Mouse (Mus musculus): ENCODE results near the gene Ccdc190. TPM values are rescaled to one million over a fixed set of nuclear protein-coding genes. Genes with fewer than 3 reads are reported as not detected.

Ccdc190 gene
- total RNA-seq (2023; ENCODE audit: inconsistent age), result not detected in 4 replicates

GRCm38 (mm10) chr1:169928454-169928971 lies at the start of gene Ccdc190:
Gene Ccdc190 (plus strand): TSS chr1:169928648.

GRCm38 (mm10) chr1:169968792-169969515 lies 40.5 kb downstream of the Ccdc190 start, which contains the start of gene Hsd17b7:
Gene Hsd17b7 (minus strand): TSS chr1:169969241.

Other genes with a start within 250 kb of the Ccdc190 start
- not detected in 4 replicates for gene Rgs4, start 181.0 kb upstream of the Ccdc190 start, total RNA-seq (2023; ENCODE audit: inconsistent age)
- 6.8 to 13.5 TPM (median 10.1 TPM) in 4 replicates for gene Hsd17b7, start 40.6 kb downstream of the Ccdc190 start, total RNA-seq (2023; ENCODE audit: inconsistent age)
- gene Ddr2, start 182.1 kb downstream of the Ccdc190 start, total RNA-seq (2023; ENCODE audit: inconsistent age), result 0.09 to 0.29 TPM in 2 of 4 replicates, not detected in the others
- 51.1 to 70.5 TPM (median 64.7 TPM) in 4 replicates for gene Uap1, start 246.3 kb downstream of the Ccdc190 start, total RNA-seq (2023; ENCODE audit: inconsistent age)

Measured in B cell, adult (primary cell).